Mouse (Mus musculus) small intestine, adult 2 months (tissue): ENCODE data around the gene Ppef2.

Experiments
- CTCF ChIP-seq: fragments of 200-500 bp; IDR thresholded peaks from 2 replicates; pipeline ENCODE4 v1.5.1; 2012; ENCODE audit warnings: low read depth, mild to moderate bottlenecking, control low read depth, inconsistent platforms, low read length, moderate library complexity, mixed read lengths; ENCODE audit not compliant: insufficient replicate concordance, insufficient read length; ENCODE audit errors: extremely low read depth
- POLR2A ChIP-seq: fragments of 200-500 bp; IDR thresholded peaks from 2 replicates; pipeline ENCODE4 v1.6.1; 2012; ENCODE audit warnings: low read depth, mild to moderate bottlenecking, control low read depth, inconsistent platforms, low read length, moderate library complexity

DNA sequence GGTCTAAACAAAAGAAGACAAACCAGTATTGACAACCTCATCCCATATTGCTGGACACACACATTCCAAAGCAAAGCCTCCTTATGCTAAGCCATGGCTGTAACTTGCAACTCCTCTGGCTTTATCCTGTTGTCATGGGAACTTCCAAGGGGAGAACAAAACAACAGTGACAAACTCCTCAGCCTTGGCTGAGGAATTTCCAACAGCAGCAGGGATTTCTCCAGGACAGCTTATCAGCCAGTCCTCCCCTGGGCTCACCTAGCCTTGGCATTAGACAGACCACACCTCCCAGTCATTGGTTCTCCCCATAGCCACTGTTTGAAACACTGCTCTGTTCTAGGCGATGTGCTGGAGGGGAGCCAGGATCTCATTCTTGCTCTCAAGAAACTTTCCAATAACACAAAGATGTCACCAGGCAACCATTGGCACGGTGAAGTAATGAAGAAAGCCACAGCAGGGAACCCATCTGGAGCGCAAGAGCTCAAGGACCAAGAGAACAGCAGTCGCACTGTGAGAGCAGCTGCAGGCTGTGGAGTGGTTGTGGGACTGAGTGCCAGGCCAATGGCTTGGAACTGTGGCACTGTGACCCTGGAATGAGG is 7.8 kb upstream of the Ppef2 start:
- TF ChIP-seq CTCF (no peak), POLR2A (no peak)
